Mouse (Mus musculus): ENCODE results near the gene Sesn3. TPM values are rescaled to one million over a fixed set of nuclear protein-coding genes. Genes with fewer than 3 reads are reported as not detected.
"Not testable (repeated sequence)": the region's sequence is repeated elsewhere in the genome, so short reads cannot be mapped to it uniquely, and the experiment has no call there.

Sesn3 gene
- total and polyA plus RNA-seq, 2 experiments from 2014 or later = 16.3 to 40.5 TPM

DNA sequence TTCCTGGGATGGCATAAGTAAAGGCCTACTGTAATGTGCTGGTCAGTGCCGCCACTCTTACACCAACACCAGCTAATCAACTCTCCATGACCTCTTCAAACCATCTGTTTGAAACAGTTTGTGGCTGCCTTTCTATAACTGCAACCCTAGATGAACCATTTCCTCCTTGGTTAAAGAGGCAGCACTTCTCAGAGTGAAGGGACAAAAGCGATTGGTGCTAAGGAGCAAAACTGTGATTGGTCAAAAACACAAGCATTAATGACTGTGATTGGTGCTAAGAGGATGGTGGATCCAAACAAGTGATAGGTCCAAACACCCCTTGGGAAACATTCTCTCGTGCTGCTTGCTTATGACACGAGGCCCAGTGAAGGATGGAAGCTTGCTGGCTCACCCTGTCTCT is 61.0 kb downstream of the Sesn3 start:
- no peaks in the 10 kb centered on the region for H3K27me3 ChIP-seq (ENCODE audit: insufficient read depth, low read length)
- no peak overlapping the region for H3K4me3 ChIP-seq (ENCODE audit: low read depth, low read length)
- H3K4me2 ChIP-seq (ENCODE audit: low read depth) = no peak overlapping the region
- DNase-seq (no peak), ATAC-seq (no peak)
- 0 out of 2 replicates have a peak, but pooled peaks cover 8% of the 10 kb centered on the region for H3K36me3 ChIP-seq (ENCODE audit: insufficient read depth)
- no peak for TF ChIP-seq CTCF (IDR thresholded peaks at IDR 0.05; ENCODE audit: low read depth)
- WGBS = 79% methylated on average over 4 of the region's 4 CpGs
- no peak overlapping the region for H3K9ac ChIP-seq
- H3K4me1 ChIP-seq (ENCODE audit: insufficient read depth) = no peaks in the 10 kb centered on the region
- H3K27ac ChIP-seq (ENCODE audit: low read depth, low read length) = no peak overlapping the region
- no peaks in the 10 kb centered on the region for H3K9me3 ChIP-seq (ENCODE audit: low read length)

DNA sequence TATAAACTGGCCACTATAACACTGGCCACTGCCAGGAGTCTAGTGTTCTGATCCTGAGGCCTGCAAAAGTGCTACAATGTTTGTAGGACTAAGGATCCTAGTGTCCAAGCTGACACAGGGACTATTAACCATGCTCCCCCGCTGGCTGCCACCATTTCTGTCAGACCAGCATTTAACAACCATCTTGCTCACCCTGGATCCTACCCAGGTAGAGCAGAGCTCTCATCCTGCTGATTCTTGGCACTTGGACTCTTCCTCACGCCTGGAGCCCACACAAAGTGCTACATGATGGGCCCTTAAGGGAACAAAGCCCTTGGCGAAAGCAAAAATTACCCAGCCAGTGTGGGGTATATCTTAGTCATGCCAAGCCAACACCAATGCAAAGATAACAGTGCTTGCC is 62.0 kb downstream of the Sesn3 start:
- Histone ChIP-seq H3K4me3 (ENCODE audit: low read depth, low read length) (no peak overlapping the region), H3K4me2 (ENCODE audit: low read depth) (no peak overlapping the region), H3K27me3 (ENCODE audit: insufficient read depth, low read length) (no peaks in the 10 kb centered on the region), H3K27ac (ENCODE audit: low read depth, low read length) (no peak overlapping the region), H3K4me1 (ENCODE audit: insufficient read depth) (no peaks in the 10 kb centered on the region), H3K36me3 (ENCODE audit: insufficient read depth) (0 out of 2 replicates have a peak, but pooled peaks cover 6% of the 10 kb centered on the region), H3K9ac (no peak overlapping the region), H3K9me3 (ENCODE audit: low read length) (no peaks in the 10 kb centered on the region)
- no peak; the same call in 1 of the 2 replicates for ATAC-seq
- TF ChIP-seq CTCF (IDR thresholded peaks at IDR 0.05; ENCODE audit: low read depth) = no peak
- WGBS = 77% methylated on average over 3 of the region's 3 CpGs
- DNase-seq = no peak

DNA sequence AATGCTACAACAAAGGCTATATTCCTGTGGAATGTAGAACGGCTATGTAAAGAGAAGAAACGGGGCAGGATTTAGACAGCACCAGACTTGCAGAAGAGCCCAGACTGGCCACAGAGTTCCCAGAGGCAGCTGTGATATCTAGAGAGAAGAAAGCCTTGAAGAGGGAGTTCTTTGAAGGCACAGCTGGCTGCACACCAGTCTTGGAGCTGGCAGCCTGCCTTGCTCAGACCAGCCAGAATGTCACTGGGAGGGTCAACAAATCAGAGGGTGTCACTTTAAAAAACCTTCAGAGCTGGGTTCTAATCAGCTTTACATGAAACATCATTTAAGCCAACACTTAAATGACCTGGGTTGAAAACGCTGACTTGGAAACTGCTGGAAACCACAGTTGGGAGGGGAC is 63.8 kb downstream of the Sesn3 start:
- no peak overlapping the region for H3K4me3 ChIP-seq (ENCODE audit: low read depth, low read length)
- H3K4me2 ChIP-seq (ENCODE audit: low read depth) = no peak overlapping the region
- H3K27ac ChIP-seq (ENCODE audit: low read depth, low read length) = no peak overlapping the region
- no peak for TF ChIP-seq CTCF (IDR thresholded peaks at IDR 0.05; ENCODE audit: low read depth)
- 77% methylated on average over 3 of the region's 3 CpGs for WGBS
- ATAC-seq (no peak), DNase-seq (no peak)
- no peaks in the 10 kb centered on the region for H3K36me3 ChIP-seq (ENCODE audit: insufficient read depth)
- H3K27me3 ChIP-seq (ENCODE audit: insufficient read depth, low read length) = no peaks in the 10 kb centered on the region
- no peaks in the 10 kb centered on the region for H3K9me3 ChIP-seq (ENCODE audit: low read length)
- no peak overlapping the region for H3K9ac ChIP-seq
- no peaks in the 10 kb centered on the region for H3K4me1 ChIP-seq (ENCODE audit: insufficient read depth)

DNA sequence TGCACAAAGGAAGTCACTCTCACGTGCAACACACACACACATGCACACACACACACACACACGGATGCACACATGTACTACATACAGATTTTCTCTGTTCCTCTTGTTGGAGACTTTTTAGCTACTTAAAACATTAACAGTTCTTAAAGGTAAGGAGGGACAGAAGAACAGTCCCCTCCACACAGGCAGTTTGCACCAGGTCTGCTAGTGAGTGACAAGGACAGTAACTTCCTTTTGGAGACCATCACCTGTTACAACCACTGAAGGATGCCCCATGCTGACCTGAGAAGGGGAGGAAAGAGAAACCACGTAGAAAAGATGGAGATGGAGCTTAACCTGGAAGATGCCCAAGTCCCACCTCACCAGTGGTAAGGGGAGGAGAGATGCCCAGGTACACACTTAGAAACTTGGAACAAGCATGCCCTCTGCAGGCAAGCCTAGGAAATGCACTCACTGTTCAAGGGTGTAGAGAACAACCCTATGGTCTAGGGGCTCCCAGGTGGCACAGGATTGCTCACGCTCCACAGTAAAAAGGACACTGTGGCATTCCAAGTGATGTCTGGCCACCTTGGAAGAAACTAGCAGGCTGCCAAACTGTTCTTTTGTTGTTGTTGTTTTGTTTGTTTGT is 67.3 kb downstream of the Sesn3 start:
- 61% methylated on average over 4 of the region's 4 CpGs for WGBS
- ATAC-seq = peak; percentile 86
- Histone ChIP-seq H3K27ac (ENCODE audit: low read depth, low read length) (no peak overlapping the region), H3K9ac (no peak overlapping the region), H3K4me2 (ENCODE audit: low read depth) (no peak overlapping the region), H3K4me3 (ENCODE audit: low read depth, low read length) (no peak overlapping the region), H3K9me3 (ENCODE audit: low read length) (no peaks in the 10 kb centered on the region), H3K36me3 (ENCODE audit: insufficient read depth) (no peaks in the 10 kb centered on the region), H3K27me3 (ENCODE audit: insufficient read depth, low read length) (no peaks in the 10 kb centered on the region), H3K4me1 (ENCODE audit: insufficient read depth) (no peaks in the 10 kb centered on the region)
- TF ChIP-seq CTCF (IDR thresholded peaks at IDR 0.05; ENCODE audit: low read depth) = peak; percentile 92
- DNase-seq = peak; percentile 83

DNA sequence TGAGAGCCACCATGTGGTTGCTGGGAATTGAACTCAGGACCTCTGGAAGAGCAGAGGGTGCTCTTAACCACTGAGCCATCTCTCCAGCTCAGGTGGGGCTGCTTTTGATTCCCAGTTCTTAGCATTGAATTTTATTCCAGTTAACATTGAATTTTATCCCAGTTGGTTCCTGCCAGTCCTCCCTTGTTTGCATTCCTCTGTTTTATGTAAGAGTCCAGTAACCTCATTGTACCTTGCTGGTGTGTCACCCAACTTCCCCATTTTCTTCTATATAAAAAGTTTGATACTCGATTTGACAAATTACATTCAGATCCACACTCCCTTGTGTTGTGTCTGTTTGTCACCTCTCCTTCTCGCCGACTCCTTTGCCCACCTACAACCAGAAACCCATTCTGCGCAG is 71.0 kb downstream of the Sesn3 start:
- H3K4me1 ChIP-seq (ENCODE audit: insufficient read depth); H3K9ac ChIP-seq: not testable (repeated sequence)
- WGBS = 90% methylated on average over 4 of the region's 4 CpGs

DNA sequence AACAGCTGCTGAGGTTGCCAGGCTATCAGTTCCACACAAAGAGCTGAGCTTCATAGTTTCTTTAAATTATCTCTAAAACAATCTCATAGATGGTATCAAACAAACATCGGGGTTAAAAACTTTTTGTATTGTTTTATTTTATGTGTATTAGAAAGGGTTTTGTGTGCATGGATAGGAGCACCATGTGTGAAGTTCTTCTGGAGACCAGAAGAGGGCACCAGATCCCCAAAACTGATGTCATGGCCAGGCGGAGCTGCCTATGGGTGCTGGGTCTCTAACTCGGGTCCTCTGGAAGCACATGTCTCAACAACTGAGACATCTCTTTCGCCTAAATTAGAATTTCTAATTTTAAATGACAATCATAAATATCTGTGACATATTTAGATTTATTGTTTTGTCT is 73.5 kb downstream of the Sesn3 start:
- no peak overlapping the region for H3K4me2 ChIP-seq (ENCODE audit: low read depth)
- WGBS = 57% methylated on average over 4 of the region's 4 CpGs
- no peaks in the 10 kb centered on the region for H3K36me3 ChIP-seq (ENCODE audit: insufficient read depth)
- no peak overlapping the region for H3K4me3 ChIP-seq (ENCODE audit: low read depth, low read length)
- H3K4me1 ChIP-seq (ENCODE audit: insufficient read depth) = no peaks in the 10 kb centered on the region
- DNase-seq (peak; percentile 21), ATAC-seq (no peak)
- H3K27ac ChIP-seq (ENCODE audit: low read depth, low read length) = no peak overlapping the region
- H3K9me3 ChIP-seq (ENCODE audit: low read length) = no peaks in the 10 kb centered on the region
- peak; percentile 56 for TF ChIP-seq CTCF (IDR thresholded peaks at IDR 0.05; ENCODE audit: low read depth)
- no peak overlapping the region for H3K9ac ChIP-seq
- H3K27me3 ChIP-seq (ENCODE audit: insufficient read depth, low read length) = no peaks in the 10 kb centered on the region

More for the DNA sequence above, 71.0 kb downstream of the Sesn3 start:
- not testable (repeated sequence) for H3K9me3 ChIP-seq (ENCODE audit: low read length); DNase-seq; ATAC-seq; H3K27ac ChIP-seq (ENCODE audit: low read depth, low read length); H3K27me3 ChIP-seq (ENCODE audit: insufficient read depth, low read length); H3K36me3 ChIP-seq (ENCODE audit: insufficient read depth); H3K4me3 ChIP-seq (ENCODE audit: low read depth, low read length); H3K4me2 ChIP-seq (ENCODE audit: low read depth)

DNA sequence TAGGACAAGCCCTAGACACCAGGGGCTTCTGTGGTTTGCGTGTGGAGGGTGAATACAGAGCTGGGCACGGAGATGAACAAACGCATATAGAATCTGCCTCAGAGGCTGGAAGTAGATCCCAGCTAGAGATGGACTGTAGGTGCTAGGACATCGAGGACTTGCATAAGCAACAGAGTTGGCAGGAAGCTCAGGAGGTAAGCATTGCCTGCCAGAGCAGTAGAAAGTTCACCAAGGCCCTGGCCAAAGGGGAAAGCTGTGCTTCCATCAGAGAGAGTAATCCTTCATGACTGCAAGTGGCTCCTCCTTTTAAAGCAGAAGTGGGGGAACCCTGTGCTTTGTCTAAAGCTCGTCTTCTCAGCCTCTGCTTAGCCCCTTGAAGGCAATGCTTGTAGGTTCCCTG is 74.5 kb downstream of the Sesn3 start:
- Histone ChIP-seq H3K4me3 (ENCODE audit: low read depth, low read length) (no peak overlapping the region), H3K36me3 (ENCODE audit: insufficient read depth) (no peaks in the 10 kb centered on the region), H3K9me3 (ENCODE audit: low read length) (no peaks in the 10 kb centered on the region), H3K27me3 (ENCODE audit: insufficient read depth, low read length) (no peaks in the 10 kb centered on the region), H3K4me2 (ENCODE audit: low read depth) (no peak overlapping the region), H3K27ac (ENCODE audit: low read depth, low read length) (no peak overlapping the region), H3K4me1 (ENCODE audit: insufficient read depth) (no peaks in the 10 kb centered on the region), H3K9ac (no peak overlapping the region)
- 89% methylated on average over 5 of the region's 5 CpGs for WGBS
- DNase-seq (no peak), ATAC-seq (no peak)
- no peak for TF ChIP-seq CTCF (IDR thresholded peaks at IDR 0.05; ENCODE audit: low read depth)
